In the genomic region with DNA sequence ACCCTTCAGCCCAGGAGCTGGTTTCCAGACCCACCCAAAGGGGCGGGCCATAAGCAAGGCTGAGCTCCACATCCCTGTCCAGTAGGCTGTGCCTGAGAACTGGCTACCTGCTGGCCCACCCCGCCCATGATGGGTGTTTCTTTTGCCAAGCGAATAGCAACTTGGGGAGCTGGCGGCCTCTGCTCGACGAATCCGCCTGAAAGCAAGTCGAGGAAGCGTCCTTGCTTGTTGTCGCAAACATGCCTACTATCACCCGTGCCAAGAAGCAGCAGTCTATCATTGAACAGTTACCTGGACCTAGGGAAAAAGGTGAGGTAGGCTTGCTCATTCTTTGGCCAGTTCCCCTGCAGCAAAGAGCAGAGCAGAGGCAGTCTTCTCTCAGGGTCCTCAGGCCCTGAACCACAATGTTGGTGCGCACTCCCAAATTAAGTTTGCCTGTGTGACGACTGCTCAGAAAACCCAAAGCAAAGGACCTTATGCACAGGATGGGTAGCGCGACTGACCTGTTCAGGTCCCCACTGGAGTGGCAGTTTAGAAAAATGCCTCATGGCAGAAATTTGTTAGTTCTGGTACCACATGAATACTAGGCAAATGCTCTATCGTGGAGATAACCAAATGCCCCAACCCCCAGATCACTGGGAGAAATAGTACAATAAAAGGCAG, we compare ENCODE assay signal across 8 mouse cellular contexts. TPM values are rescaled to one million over a fixed set of nuclear protein-coding genes. Genes with fewer than 3 reads are reported as not detected.
DNase-seq lines count a peak whose midpoint lies in the region; ATAC-seq and TF ChIP-seq lines count a peak whose summit lies in the region.

A gene (plus strand): TSS at position 181 of the 663 bp plus-strand sequence.
A gene (minus strand): TSS at position 606 of the 663 bp plus-strand sequence.

- H3K4me3 ChIP-seq in hindbrain, embryonic 10.5 days = peak within 1 kb of the TSS; percentile 69

- no peak for DNase-seq in Patski (ENCODE audit: low read depth, low spot score)
- peak; percentile 84 for DNase-seq in cerebellum, adult 9-11 months
- DNase-seq in frontal cortex, adult 2 months (ENCODE audit: extremely low spot score in 1 of 2, low spot score in 1 of 2) = peak; percentile 22 to 57
- DNase-seq in hindbrain, embryonic 10.5 days (ENCODE audit: low spot score) = peak; percentile 58
- peak; percentile 38 to 42 for DNase-seq in layer of hippocampus, adult 8-10 months (ENCODE audit: low spot score in 2 of 2)
- DNase-seq in lung, postnatal 25 days (ENCODE audit: low spot score) = peak; percentile 92
- peak; percentile 62 for DNase-seq in retina, postnatal 1 day
- DNase-seq in thymus, postnatal 4 days = peak; percentile 62

- CTCF ChIA-PET in Patski (lab: Charles Lee) = interaction anchor here (1.2 to 1.3 kb wide), 3 partner anchors 12 to 132 kb away, joined by 3 to 5 read pairs (median 4); no protein-coding TSS in a partner anchor

- TF ChIP-seq CTCF in Patski (IDR thresholded peaks at IDR 0.05) = no peak

- ATAC-seq in Patski = peak; percentile 96

- H3K4me1 ChIP-seq in hindbrain, embryonic 10.5 days (replicated peaks) = peaks cover 12% of the 10 kb centered on the region

- no peaks in the 10 kb centered on the region for H3K9me3 ChIP-seq in hindbrain, embryonic 10.5 days

- POLR2A ChIA-PET in Patski (lab: Charles Lee) = interaction anchor here (1.0 to 2.3 kb wide), 3 partner anchors 9 to 36 kb away, joined by 3 to 10 read pairs (median 6); a partner anchor contains a TSS

- H3K27ac ChIP-seq in hindbrain, embryonic 10.5 days = peak within 1 kb of the TSS; percentile 88

- H3K36me3 ChIP-seq in hindbrain, embryonic 10.5 days = no peaks in the 10 kb centered on the region

- H3K27me3 ChIP-seq in Patski = peaks cover 19% of the 10 kb centered on the region
- no peaks in the 10 kb centered on the region for H3K27me3 ChIP-seq in hindbrain, embryonic 10.5 days (ENCODE audit: insufficient read depth, poor library complexity, severe bottlenecking)

- in situ Hi-C loops in Patski (cut with MboI; ENCODE audit: low pct_unique_long_range_greater_than_20kb) = loop anchor here (5.0 kb wide), 1 partner anchor 35 kb away; a partner anchor contains a TSS

- 16% methylated on average over 16 of the region's 16 CpGs for WGBS in hindbrain, embryonic 10.5 days

RNA-seq across cellular contexts. Expression of the first gene that starts in this region (rescaled TPM):
- polyA plus RNA-seq in Patski (2021) = 76.5 TPM
- polyA plus RNA-seq in frontal cortex, adult 2 months (2012; rRNA removed) = 95.1 and 109 TPM in 2 replicates
- 70.6 and 76.1 TPM in 2 replicates for polyA plus RNA-seq in hindbrain, embryonic 10.5 days (2016; fragmentation: Nextera tagmentation; extraction: Ambion mirVana)
- 10 to 100 TPM; 64.2 to 86.3 (median 75.9) TPM for total RNA-seq in layer of hippocampus, adult 8-10 months (2022)

RNA-seq across cellular contexts. Expression of the second gene that starts in this region (rescaled TPM):
- 42.2 TPM for polyA plus RNA-seq in Patski (2021)
- polyA plus RNA-seq in frontal cortex, adult 2 months (2012; rRNA removed) = 3.7 and 4.8 TPM in 2 replicates
- 3.6 and 5.2 TPM in 2 replicates for polyA plus RNA-seq in hindbrain, embryonic 10.5 days (2016; fragmentation: Nextera tagmentation; extraction: Ambion mirVana)
- 1 to 10 TPM; 2.9 to 7.3 (median 5.2) TPM for total RNA-seq in layer of hippocampus, adult 8-10 months (2022)
